Mouse (Mus musculus): ENCODE data around the gene Wipf1. TPM values are rescaled to one million over a fixed set of nuclear protein-coding genes. Genes with fewer than 3 reads are reported as not detected.

The Wipf1 gene
- total and polyA plus RNA-seq, 3 experiments: 0.98 to 50.6 (median 7.1) TPM

- Histone ChIP-seq H3K27me3 (ENCODE audit: insufficient read depth, low read length) (peaks cover 11% of the 10 kb centered on the region), H3K9me3 (replicated peaks) (no peaks in the 10 kb centered on the region), H3K4me3 (ENCODE audit: low read depth, low read length) (no peak overlapping the region), H3K36me3 (replicated peaks) (no peaks in the 10 kb centered on the region), H3K4me1 (ENCODE audit: insufficient read depth, low read depth, low read length) (no peaks in the 10 kb centered on the region)
- no peak for TF ChIP-seq GATA1 (IDR thresholded peaks at IDR 0.05; ENCODE audit: borderline replicate concordance, low read length)
- TF ChIP-seq GATA2 (IDR thresholded peaks at IDR 0.05; ENCODE audit: borderline replicate concordance, low read depth, low read length): no peak
- no peak for TF ChIP-seq TAL1 (conservative IDR thresholded peaks at IDR 0.05; ENCODE audit: low read depth, low read length)
- no peak for TF ChIP-seq CTCF (IDR thresholded peaks at IDR 0.05; ENCODE audit: low read depth, low read length)
- TF ChIP-seq POLR2AphosphoS5 (IDR thresholded peaks at IDR 0.05; ENCODE audit: insufficient replicate concordance, low read depth, low read length): no peak
- DNase-seq (ENCODE audit: low spot score) (no peak), ATAC-seq (ENCODE audit: extremely low read depth, insufficient number of reproducible peaks, low FRiP score, poor library complexity, severe bottlenecking) (no peak)
Measured at GRCm38 (mm10) chr2:73514178-73514577, 15.4 kb downstream of the Wipf1 start.

- ATAC-seq (ENCODE audit: extremely low read depth, insufficient number of reproducible peaks, low FRiP score, poor library complexity, severe bottlenecking) (no peak), DNase-seq (ENCODE audit: low spot score) (no peak)
- no peak for TF ChIP-seq GATA2 (IDR thresholded peaks at IDR 0.05; ENCODE audit: borderline replicate concordance, low read depth, low read length)
- no peak for TF ChIP-seq TAL1 (conservative IDR thresholded peaks at IDR 0.05; ENCODE audit: low read depth, low read length)
- TF ChIP-seq POLR2AphosphoS5 (IDR thresholded peaks at IDR 0.05; ENCODE audit: insufficient replicate concordance, low read depth, low read length): no peak
- TF ChIP-seq CTCF (IDR thresholded peaks at IDR 0.05; ENCODE audit: low read depth, low read length): no peak
- no peak for TF ChIP-seq GATA1 (IDR thresholded peaks at IDR 0.05; ENCODE audit: borderline replicate concordance, low read length)
- Histone ChIP-seq H3K4me1 (ENCODE audit: insufficient read depth, low read depth, low read length) (no peaks in the 10 kb centered on the region), H3K9me3 (replicated peaks) (no peaks in the 10 kb centered on the region), H3K36me3 (replicated peaks) (no peaks in the 10 kb centered on the region), H3K4me3 (ENCODE audit: low read depth, low read length) (no peak overlapping the region), H3K27me3 (ENCODE audit: insufficient read depth, low read length) (peaks cover 11% of the 10 kb centered on the region)
Measured at GRCm38 (mm10) chr2:73513204-73513749, 16.3 kb downstream of the Wipf1 start.

GRCm38 (mm10) chr2:73512044-73512443 is 17.5 kb downstream of the Wipf1 start:
- Histone ChIP-seq H3K27me3 (ENCODE audit: insufficient read depth, low read length) (peaks cover 19% of the 10 kb centered on the region), H3K4me3 (ENCODE audit: low read depth, low read length) (no peak overlapping the region), H3K36me3 (replicated peaks) (no peaks in the 10 kb centered on the region), H3K4me1 (ENCODE audit: insufficient read depth, low read depth, low read length) (no peaks in the 10 kb centered on the region), H3K9me3 (replicated peaks) (no peaks in the 10 kb centered on the region)
- TF ChIP-seq TAL1 (conservative IDR thresholded peaks at IDR 0.05; ENCODE audit: low read depth, low read length): no peak
- TF ChIP-seq GATA2 (IDR thresholded peaks at IDR 0.05; ENCODE audit: borderline replicate concordance, low read depth, low read length): no peak
- TF ChIP-seq CTCF (IDR thresholded peaks at IDR 0.05; ENCODE audit: low read depth, low read length): no peak
- TF ChIP-seq GATA1 (IDR thresholded peaks at IDR 0.05; ENCODE audit: borderline replicate concordance, low read length): no peak
- TF ChIP-seq POLR2AphosphoS5 (IDR thresholded peaks at IDR 0.05; ENCODE audit: insufficient replicate concordance, low read depth, low read length): no peak
- DNase-seq (ENCODE audit: low spot score) (no peak), ATAC-seq (ENCODE audit: extremely low read depth, insufficient number of reproducible peaks, low FRiP score, poor library complexity, severe bottlenecking) (no peak)

GRCm38 (mm10) chr2:73510731-73511360 is 18.7 kb downstream of the Wipf1 start:
- no peak for TF ChIP-seq GATA1 (IDR thresholded peaks at IDR 0.05; ENCODE audit: borderline replicate concordance, low read length)
- no peak for TF ChIP-seq CTCF (IDR thresholded peaks at IDR 0.05; ENCODE audit: low read depth, low read length)
- no peak for TF ChIP-seq POLR2AphosphoS5 (IDR thresholded peaks at IDR 0.05; ENCODE audit: insufficient replicate concordance, low read depth, low read length)
- TF ChIP-seq GATA2 (IDR thresholded peaks at IDR 0.05; ENCODE audit: borderline replicate concordance, low read depth, low read length): no peak
- TF ChIP-seq TAL1 (conservative IDR thresholded peaks at IDR 0.05; ENCODE audit: low read depth, low read length): no peak
- Histone ChIP-seq H3K27me3 (ENCODE audit: insufficient read depth, low read length) (peaks cover 14% of the 10 kb centered on the region), H3K4me1 (ENCODE audit: insufficient read depth, low read depth, low read length) (no peaks in the 10 kb centered on the region), H3K36me3 (replicated peaks) (no peaks in the 10 kb centered on the region), H3K9me3 (replicated peaks) (no peaks in the 10 kb centered on the region), H3K4me3 (ENCODE audit: low read depth, low read length) (no peak overlapping the region)
- DNase-seq (ENCODE audit: low spot score): no peak
- no peak for ATAC-seq (ENCODE audit: extremely low read depth, insufficient number of reproducible peaks, low FRiP score, poor library complexity, severe bottlenecking)

GRCm38 (mm10) chr2:73510025-73510288 is 19.6 kb downstream of the Wipf1 start:
- H3K27me3 ChIP-seq (ENCODE audit: insufficient read depth, low read length): peaks cover 14% of the 10 kb centered on the region
- no peak overlapping the region for H3K4me3 ChIP-seq (ENCODE audit: low read depth, low read length)
- H3K36me3 ChIP-seq (replicated peaks): no peaks in the 10 kb centered on the region
- ATAC-seq (ENCODE audit: extremely low read depth, insufficient number of reproducible peaks, low FRiP score, poor library complexity, severe bottlenecking) (no peak), DNase-seq (ENCODE audit: low spot score) (no peak)
- H3K4me1 ChIP-seq (ENCODE audit: insufficient read depth, low read depth, low read length): no peaks in the 10 kb centered on the region
- H3K9me3 ChIP-seq (replicated peaks): no peaks in the 10 kb centered on the region
- TF ChIP-seq POLR2AphosphoS5 (IDR thresholded peaks at IDR 0.05; ENCODE audit: insufficient replicate concordance, low read depth, low read length) (no peak), GATA1 (IDR thresholded peaks at IDR 0.05; ENCODE audit: borderline replicate concordance, low read length) (no peak), TAL1 (conservative IDR thresholded peaks at IDR 0.05; ENCODE audit: low read depth, low read length) (no peak), CTCF (IDR thresholded peaks at IDR 0.05; ENCODE audit: low read depth, low read length) (no peak), GATA2 (IDR thresholded peaks at IDR 0.05; ENCODE audit: borderline replicate concordance, low read depth, low read length) (no peak)

GRCm38 (mm10) chr2:73509248-73510024 is 20.1 kb downstream of the Wipf1 start:
- no peak for DNase-seq (ENCODE audit: low spot score)
- no peak for ATAC-seq (ENCODE audit: extremely low read depth, insufficient number of reproducible peaks, low FRiP score, poor library complexity, severe bottlenecking)
- peaks cover 14% of the 10 kb centered on the region for H3K27me3 ChIP-seq (ENCODE audit: insufficient read depth, low read length)
- no peaks in the 10 kb centered on the region for H3K9me3 ChIP-seq (replicated peaks)
- H3K4me3 ChIP-seq (ENCODE audit: low read depth, low read length): no peak overlapping the region
- H3K4me1 ChIP-seq (ENCODE audit: insufficient read depth, low read depth, low read length): no peaks in the 10 kb centered on the region
- no peak for TF ChIP-seq GATA1 (IDR thresholded peaks at IDR 0.05; ENCODE audit: borderline replicate concordance, low read length)
- no peak for TF ChIP-seq POLR2AphosphoS5 (IDR thresholded peaks at IDR 0.05; ENCODE audit: insufficient replicate concordance, low read depth, low read length)
- TF ChIP-seq CTCF (IDR thresholded peaks at IDR 0.05; ENCODE audit: low read depth, low read length): no peak
- no peak for TF ChIP-seq TAL1 (conservative IDR thresholded peaks at IDR 0.05; ENCODE audit: low read depth, low read length)
- TF ChIP-seq GATA2 (IDR thresholded peaks at IDR 0.05; ENCODE audit: borderline replicate concordance, low read depth, low read length): no peak
- no peaks in the 10 kb centered on the region for H3K36me3 ChIP-seq (replicated peaks)

Measured in G1E (cell line).